Mouse (Mus musculus) embryonic fibroblast, embryonic 13.5 days (primary cell): ENCODE measurements around the gene Robo2. TPM values are rescaled to one million over a fixed set of nuclear protein-coding genes. Genes with fewer than 3 reads are reported as not detected.

Experiments used
- H3K27ac ChIP-seq: 2 replicates; pipeline ENCODE4 v1.5.1; 2012; ENCODE audit warnings: low read length, control low read depth, inconsistent platforms; ENCODE audit not compliant: insufficient read depth
- H3K4me1 ChIP-seq: 2 replicates; pipeline ENCODE4 v1.6.1; 2011; ENCODE audit warnings: low read length; ENCODE audit not compliant: control insufficient read depth, insufficient read depth
- H3K4me3 ChIP-seq: 2 replicates; pipeline ENCODE4 v1.5.1; 2011; ENCODE audit warnings: mild to moderate bottlenecking, control low read depth, low read length; ENCODE audit not compliant: insufficient read depth
- CTCF ChIP-seq: IDR thresholded peaks from 2 replicates; pipeline ENCODE4 v1.5.1; 2011; ENCODE audit warnings: mild to moderate bottlenecking, control low read depth, low read length, moderate library complexity, borderline replicate concordance; ENCODE audit not compliant: insufficient read depth
- POLR2A ChIP-seq: IDR thresholded peaks from 2 replicates; pipeline ENCODE4 v1.6.1; 2011; ENCODE audit warnings: low read depth, mild to moderate bottlenecking, control low read depth, low read length, moderate library complexity
- polyA plus RNA-seq: library from polyadenylated mRNA; stranded (reverse); fragments of >200 nt; gene quantifications from 2 replicates; pipeline ENCODE4 v1.2.4, GENCODE M21; 2011; ENCODE audit warnings: low read depth; ENCODE audit not compliant: missing spikeins, insufficient read length

Robo2 gene
- polyA plus RNA-seq, 1 experiment: 24.1 TPM

DNA sequence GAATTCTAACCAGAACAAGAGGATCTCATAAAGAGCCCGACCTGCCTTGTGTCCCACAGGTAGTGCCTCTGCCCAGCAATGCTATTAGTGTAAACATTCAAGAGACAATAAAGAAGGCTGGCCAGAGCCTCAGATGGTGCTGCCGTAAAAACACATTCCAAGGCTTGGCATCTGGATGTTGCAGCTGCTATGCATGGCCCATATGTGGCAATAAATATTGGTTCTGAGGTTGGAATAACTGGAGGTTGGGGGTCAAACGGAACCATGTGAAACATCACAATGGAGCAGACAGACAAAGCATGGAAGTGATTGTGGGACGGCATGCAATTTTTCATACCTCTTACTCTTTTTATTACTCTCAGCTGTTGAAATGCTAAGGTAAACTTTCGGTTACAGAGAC lies 189.1 kb downstream of the Robo2 start:
- no peak overlapping the region for H3K27ac ChIP-seq
- no peak overlapping the region for H3K4me3 ChIP-seq
- no peaks in the 10 kb centered on the region for H3K4me1 ChIP-seq
- TF ChIP-seq POLR2A (no peak), CTCF (no peak)

DNA sequence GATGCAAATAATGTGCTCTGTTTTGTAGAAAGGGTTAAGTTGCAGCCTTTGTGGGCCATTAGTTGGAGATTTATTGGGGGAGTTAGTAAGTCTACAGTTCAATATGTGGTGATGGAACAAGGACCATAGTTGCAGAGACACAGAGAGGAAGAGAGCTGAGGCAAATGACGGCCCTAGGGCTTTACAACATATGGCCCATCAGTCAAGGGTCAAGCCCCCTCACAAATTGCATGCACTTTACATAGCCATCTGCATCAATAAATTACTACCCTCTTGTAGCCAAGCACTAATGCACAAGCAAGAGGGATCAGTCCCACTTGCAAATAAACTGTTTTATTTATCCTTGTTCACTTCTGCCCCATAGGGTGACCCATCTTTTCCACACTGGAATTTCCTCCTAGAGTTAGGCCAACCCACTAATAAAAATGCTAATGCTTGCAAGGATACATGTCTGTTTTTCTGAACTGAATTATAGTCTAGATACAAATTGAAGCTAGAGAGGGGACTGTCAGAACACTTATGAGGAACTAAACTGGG lies 194.7 kb downstream of the Robo2 start:
- Histone ChIP-seq H3K4me1 (no peaks in the 10 kb centered on the region), H3K27ac (no peak overlapping the region), H3K4me3 (no peak overlapping the region)
- no peak for TF ChIP-seq CTCF
- no peak for TF ChIP-seq POLR2A

DNA sequence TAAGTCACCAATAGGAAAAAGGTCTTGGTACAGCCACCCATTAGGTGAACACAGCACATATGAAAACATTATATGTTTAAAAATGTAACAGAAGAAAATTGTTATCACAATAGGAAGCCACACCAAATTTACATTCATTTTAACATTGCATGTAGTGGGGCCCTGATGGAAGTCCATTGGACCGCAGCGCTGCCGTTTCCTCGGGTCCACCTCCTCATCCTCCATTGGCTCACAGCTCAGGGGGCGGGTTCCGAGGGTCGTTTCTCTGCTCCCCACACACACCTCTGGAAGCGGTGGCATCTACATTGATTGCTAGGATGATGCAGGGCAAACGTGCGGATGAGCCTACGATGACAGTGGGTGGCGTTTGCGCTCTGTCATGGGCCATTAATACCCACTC lies 195.8 kb downstream of the Robo2 start:
- TF ChIP-seq CTCF (no peak), POLR2A (no peak)
- Histone ChIP-seq H3K4me1 (no peaks in the 10 kb centered on the region), H3K27ac (no peak overlapping the region), H3K4me3 (no peak overlapping the region)

DNA sequence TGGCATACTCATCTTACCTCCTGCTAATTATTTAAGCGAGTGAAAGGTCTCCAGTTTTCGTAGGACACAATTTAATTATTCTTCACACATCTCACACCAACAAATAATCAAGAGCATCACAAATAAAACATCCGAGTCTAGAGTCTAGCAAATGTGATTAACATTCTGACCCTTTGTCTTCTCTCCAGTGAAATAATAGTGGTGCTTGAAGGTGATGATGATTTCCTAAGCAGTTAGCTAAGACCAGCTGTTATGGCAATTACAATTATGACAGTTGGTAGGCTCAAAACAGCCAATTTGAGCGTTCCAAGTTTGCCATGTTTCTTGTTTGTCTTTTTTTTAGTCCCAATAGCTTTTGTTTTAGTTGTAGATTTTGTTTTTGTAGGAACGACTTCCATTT lies 210.9 kb downstream of the Robo2 start:
- no peak overlapping the region for H3K27ac ChIP-seq
- no peak for TF ChIP-seq CTCF
- TF ChIP-seq POLR2A: no peak
- H3K4me1 ChIP-seq: no peaks in the 10 kb centered on the region
- no peak overlapping the region for H3K4me3 ChIP-seq

DNA sequence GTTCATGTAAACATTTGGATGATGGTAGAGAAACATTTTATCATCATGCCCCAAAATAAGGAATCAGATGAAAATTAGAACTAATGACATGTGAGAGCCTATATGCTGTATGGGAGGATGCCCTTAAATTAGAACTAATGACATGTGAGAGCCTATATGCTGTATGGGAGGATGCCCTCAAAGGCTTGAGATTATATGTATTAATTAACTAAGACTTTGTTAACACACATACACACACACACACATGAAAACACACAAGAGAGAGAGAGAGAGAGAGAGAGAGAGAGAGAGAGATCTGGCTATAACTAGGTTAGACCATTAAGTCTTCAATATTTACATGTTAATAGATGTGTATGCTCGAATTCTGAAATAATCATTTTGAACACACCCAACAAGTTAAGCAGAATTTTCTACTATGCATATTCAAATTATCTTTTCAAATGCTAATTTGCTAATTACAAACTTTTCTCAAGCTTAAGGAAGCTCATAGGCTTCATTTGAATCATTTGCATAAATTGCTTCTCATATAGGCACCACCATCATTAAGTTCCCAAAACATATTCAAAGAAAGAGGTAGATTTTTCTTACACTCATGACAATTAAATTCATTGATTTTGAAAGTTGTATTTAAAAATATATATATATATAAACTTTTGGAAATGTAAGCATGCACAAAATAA lies 211.5 kb downstream of the Robo2 start:
- no peak for TF ChIP-seq POLR2A
- no peak for TF ChIP-seq CTCF
- no peak overlapping the region for H3K27ac ChIP-seq
- H3K4me3 ChIP-seq: no peak overlapping the region
- no peaks in the 10 kb centered on the region for H3K4me1 ChIP-seq

GRCm38 (mm10) chr16:74192979-74193554 lies 218.6 kb downstream of the Robo2 start:
- no peaks in the 10 kb centered on the region for H3K4me1 ChIP-seq
- no peak overlapping the region for H3K4me3 ChIP-seq
- no peak overlapping the region for H3K27ac ChIP-seq
- no peak for TF ChIP-seq CTCF
- no peak for TF ChIP-seq POLR2A

DNA sequence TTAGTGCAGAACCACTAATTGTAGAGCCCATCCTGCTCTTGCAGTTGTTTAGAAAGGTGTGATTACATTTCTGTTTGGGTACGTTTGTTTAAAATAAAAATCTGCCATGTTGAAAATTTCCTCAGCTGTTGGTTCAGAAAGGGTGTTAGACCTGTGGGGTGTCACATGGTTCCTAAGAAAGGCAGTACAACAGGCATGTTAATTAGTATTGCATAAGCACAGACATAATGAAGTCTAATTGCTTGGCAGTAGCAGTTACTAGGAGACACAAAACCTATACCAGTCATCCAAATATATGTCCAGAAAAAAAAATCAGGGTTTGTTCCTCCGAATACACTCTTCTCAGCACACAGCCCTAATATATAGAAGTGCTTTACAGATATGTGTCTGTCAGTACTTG lies 220.0 kb downstream of the Robo2 start:
- TF ChIP-seq CTCF: no peak
- TF ChIP-seq POLR2A: no peak
- no peaks in the 10 kb centered on the region for H3K4me1 ChIP-seq
- H3K27ac ChIP-seq: no peak overlapping the region
- H3K4me3 ChIP-seq: no peak overlapping the region

- Histone ChIP-seq H3K4me1 (no peaks in the 10 kb centered on the region), H3K27ac (no peak overlapping the region)
- TF ChIP-seq POLR2A (no peak), CTCF (no peak)
These were observed 229.0 kb downstream of the Robo2 start for GRCm38 (mm10) chr16:74182509-74183113.

GRCm38 (mm10) chr16:74172673-74173072 lies 239.0 kb downstream of the Robo2 start:
- Histone ChIP-seq H3K4me3 (no peak overlapping the region), H3K4me1 (no peaks in the 10 kb centered on the region), H3K27ac (no peak overlapping the region)
- TF ChIP-seq POLR2A (no peak), CTCF (no peak)

More at GRCm38 (mm10) chr16:74182509-74183113, 229.0 kb downstream of the Robo2 start:
- no peak overlapping the region for H3K4me3 ChIP-seq

GRCm38 (mm10) chr16:74169642-74170041 lies 242.0 kb downstream of the Robo2 start:
- Histone ChIP-seq H3K4me1 (no peaks in the 10 kb centered on the region), H3K4me3 (no peak overlapping the region), H3K27ac (no peak overlapping the region)
- TF ChIP-seq POLR2A (no peak), CTCF (no peak)

GRCm38 (mm10) chr16:74169121-74169520 lies 242.5 kb downstream of the Robo2 start:
- no peaks in the 10 kb centered on the region for H3K4me1 ChIP-seq
- H3K27ac ChIP-seq: 0 out of 2 replicates have a peak overlapping the region, but pooled peaks have one; percentile 18
- no peak overlapping the region for H3K4me3 ChIP-seq
- TF ChIP-seq POLR2A: no peak
- no peak for TF ChIP-seq CTCF
